Mouse (Mus musculus) urinary bladder, postnatal 4 days (tissue): ENCODE data around the gene Pgm2l1.

Experiments
- DNase-seq, 2 experiments: peaks; one replicate each; pipeline ENCODE4 v3.0.0; 2021 to 2022; ENCODE audit warnings: low spot score in 2 of 2

The Pgm2l1 gene

GRCm38 (mm10) chr7:100227158-100227875 is at the start of gene Pgm2l1:
Pgm2l1 (plus strand) TSS chr7:100227394.
- DNase-seq = peak; percentile 90 to 96

DNA sequence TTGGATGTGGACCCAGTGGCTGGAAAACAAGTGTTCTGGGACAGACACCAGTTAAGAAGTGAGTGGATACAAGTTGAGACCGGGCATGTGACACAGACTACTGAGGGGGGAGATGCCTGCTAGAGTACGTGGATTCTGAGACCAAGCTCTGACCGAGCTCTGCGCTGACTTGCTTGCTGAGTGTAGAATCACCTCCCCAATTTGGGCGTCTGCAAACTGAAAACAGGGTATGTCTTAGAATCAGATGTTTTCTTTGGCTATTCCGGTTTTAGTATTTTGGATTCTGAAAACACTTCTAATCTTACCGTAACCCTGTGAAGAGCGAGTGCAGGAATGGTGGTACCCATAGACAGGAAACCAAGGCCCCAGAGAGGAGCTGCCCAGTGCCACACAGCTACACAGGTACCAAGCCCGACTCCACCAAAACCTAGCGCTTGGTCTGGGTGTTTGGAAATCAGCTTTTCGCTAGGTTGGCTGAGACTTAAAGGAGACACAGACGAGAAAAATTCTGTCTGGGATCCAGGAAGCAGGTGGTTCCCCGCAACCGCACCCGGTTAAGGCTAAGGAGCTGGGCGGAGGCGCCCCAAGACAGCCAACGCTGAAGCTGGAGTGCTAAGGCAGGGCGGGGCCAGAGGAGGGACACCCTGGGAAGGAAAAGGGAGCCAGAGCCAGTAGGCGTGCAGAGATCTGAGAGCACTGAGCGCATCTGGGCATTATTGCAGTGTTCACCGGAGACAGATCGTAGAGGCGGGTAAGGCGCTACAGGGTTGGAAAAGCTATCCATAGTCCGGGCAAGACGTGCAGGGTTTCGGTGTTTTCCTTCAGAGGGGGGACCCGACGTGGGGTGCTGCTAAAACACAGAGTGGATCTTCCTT is 48.9 kb upstream of the Pgm2l1 start:
- peak; percentile 41 to 65 for DNase-seq

DNA sequence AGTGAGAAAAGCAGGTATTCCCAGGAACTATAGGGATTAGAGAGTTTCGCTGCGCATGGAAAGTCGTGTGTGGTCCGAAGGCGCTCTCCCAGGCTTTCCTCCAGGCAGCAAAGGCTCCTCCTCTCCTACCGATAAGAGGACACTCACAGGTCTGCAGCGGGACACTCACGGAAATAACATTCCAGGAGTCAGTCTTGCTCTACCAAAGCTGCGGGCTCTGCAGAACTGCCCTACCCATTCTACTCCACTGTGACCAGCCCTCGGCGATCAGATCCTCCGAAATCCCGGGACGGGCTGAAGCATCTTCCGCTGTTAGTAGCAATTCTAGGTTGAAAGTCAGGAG is 48.3 kb upstream of the Pgm2l1 start:
- no peak for DNase-seq

GRCm38 (mm10) chr7:100179394-100179793 is 47.8 kb upstream of the Pgm2l1 start:
- DNase-seq = no peak

DNA sequence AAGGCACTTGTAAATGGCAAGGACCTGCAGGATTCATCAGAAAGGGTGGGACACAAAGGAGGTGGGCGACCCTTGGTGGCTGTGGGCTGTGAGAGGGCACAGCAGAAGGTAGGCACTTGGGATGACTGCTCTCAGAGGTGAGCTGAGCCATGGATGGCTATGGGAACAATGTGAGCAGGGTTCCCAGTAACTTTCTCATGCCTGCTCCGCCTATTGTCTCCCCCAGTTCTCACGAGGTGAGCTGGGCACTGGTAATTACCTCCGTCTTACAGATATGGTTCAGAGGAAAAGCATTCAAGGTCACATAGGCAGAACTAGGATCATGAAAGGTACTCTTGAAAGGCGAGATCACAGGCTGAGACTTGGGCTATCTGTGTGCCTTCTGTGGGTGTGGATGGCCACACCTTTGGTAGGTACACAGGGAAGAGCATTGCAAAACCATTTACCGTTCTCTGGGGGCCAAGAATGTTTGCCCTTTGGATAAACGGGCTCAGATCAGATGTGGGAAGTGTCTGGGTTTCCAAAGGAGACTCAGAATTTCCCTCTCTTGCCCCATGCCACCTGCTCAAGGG is 47.3 kb upstream of the Pgm2l1 start:
- no peak for DNase-seq

- DNase-seq = no peak
Observed at GRCm38 (mm10) chr7:100181176-100181575, 46.0 kb upstream of the Pgm2l1 start.

DNA sequence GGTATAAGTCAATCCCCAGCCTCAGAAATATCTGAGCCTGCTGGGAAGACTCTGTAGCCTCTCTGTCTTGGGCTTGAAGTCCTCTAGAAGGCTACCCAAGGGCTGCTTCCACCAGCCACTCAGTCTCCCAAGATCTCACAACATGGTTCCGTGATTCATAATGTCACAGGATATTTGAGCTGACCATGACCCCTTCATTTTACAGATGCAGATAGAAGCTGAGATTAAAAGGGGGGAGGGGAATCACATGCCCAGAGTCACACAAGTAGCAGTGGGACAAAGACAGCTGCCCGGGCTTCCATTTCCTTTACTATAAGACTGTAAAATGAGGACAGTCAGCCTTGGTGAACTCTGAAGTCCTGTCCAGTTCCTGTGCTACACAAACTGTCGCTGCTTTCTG is 45.6 kb upstream of the Pgm2l1 start:
- no peak for DNase-seq

GRCm38 (mm10) chr7:100182388-100182787 is 44.8 kb upstream of the Pgm2l1 start:
- no peak for DNase-seq

GRCm38 (mm10) chr7:100187601-100188000 is 39.6 kb upstream of the Pgm2l1 start:
- no peak for DNase-seq

DNA sequence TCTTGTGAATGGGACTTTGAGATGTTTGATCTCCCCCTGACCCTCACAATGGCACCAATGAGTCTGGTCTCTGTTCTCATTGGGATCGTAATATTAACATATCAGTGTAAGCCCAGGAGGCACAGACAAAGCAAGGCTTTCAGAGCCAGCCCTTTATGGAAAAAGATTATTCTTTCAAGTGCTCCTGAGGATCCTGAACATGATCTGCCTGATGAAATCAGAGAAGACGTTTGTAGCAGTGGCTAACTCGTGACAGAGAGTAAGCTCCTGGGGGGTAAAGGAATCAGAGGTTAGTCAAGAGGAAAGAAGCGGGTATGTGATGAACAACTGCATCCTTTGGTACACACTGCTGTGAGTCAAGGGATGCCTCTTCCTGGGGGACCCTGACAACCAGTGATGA is 37.0 kb upstream of the Pgm2l1 start:
- no peak for DNase-seq

DNA sequence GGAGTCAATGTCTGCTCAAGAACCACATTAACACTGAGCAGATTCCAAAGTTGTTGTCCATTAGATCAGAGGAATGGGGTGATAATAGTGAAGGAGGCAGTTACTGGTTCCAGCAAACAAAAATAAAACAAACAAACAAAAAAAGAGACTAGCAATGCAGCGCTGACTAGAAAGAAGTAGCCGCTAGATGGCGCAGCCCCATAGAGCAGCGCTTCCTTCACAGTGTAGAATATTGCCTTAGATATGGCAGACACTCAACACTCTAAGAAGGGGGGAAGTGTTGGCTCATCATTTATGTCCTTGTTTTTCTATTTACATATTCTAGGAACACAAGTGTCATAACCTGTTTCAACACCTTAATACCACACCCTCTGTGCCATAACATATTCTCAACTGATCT is 36.4 kb upstream of the Pgm2l1 start:
- peak in 1 of 2 experiments; percentile 73 for DNase-seq

DNA sequence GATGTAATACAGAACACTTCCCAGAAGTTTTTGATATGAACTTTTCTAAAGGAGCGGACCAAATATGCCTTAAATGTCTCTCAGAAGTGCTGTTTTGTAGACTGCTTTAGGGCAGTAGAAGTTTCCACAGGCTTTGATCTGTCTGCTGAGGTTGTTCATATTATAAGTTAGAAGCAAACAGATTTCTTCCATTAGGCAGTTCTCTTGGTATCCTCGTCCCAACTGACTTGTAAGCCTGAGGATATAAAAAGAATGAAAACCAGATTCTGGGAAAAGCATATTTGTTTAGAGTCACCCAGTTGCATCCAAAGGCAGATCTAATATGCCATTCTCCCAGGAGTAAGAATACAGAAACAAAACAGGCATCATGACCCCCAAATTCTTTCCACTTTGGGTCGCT is 26.0 kb upstream of the Pgm2l1 start:
- DNase-seq = no peak

DNA sequence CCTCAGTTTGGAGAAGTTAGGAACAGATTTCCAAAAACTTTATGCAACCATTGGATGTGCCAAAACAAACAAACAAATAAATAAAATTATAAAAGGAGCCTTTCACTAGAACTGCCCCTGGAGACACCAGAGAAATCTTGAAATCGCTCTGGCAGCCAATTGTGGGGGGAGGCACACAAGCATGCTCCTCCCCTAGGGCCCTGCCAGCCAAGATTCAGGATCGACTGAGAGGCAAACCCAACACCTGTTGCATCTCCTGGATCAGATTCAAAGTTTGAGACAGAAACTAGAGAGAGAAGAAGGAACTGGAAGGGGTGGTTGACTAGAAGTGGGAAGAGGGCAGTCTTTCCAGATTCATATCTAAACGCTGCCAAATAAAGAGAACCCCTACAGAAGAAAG is 23.6 kb upstream of the Pgm2l1 start:
- no peak for DNase-seq

GRCm38 (mm10) chr7:100204871-100205270 is 22.3 kb upstream of the Pgm2l1 start:
- no peak for DNase-seq

DNA sequence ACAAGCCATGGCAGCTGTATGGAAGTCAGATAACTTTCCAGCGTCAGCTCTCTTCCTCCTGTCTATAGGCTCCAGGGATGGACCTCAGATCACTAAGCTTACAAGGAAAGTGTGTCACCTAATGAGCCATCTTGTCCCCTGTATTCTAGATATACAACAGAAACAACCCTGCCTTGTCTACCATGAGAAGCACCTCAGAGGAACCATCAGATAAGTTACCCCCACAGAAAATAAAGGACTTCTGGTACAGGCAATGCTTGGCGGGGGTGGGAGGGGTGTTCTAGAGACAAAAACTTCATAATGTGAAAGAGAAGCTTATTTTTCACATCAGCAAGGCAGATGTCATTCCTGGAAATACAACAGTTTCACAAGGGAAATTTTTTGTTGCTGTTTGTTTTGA is 21.1 kb upstream of the Pgm2l1 start:
- no peak for DNase-seq

DNA sequence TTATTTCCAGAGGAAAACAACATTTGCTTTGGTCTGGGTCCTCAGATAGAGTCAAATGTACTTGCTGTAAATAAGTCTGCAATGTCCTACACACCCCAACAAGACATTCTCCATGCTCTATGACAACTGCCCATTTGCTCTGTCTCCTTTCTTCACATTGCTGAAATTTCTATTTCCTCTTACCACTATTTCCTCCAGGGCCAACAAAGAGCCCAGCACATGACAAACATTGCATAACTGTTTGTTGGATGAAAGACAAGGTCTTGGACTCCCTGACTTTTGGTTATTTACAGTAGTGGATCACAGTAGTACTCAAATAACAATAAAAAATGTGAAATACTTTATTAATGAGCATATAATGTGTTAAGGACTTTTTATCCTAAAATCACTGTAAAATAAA is 19.3 kb upstream of the Pgm2l1 start:
- no peak for DNase-seq

DNA sequence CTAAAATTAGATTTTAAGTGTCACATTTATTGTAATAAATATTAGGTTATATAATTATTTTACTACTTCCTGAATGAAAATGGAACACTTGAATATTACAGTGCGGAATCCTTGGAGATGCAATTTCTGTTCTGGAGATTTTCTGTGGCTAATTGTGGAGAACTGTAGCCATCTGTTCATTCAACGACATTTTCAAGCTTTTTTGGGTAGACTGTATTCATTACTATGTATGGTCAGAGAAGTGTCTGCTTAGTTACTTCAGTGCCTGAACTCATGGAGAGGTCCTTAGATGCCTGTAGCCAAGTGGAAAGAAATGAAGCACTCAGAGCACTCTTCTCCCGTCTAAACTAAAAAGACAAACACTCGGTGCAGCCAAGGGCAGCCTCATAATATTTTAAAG is 12.9 kb upstream of the Pgm2l1 start:
- DNase-seq = no peak

GRCm38 (mm10) chr7:100215116-100215732 is 12.0 kb upstream of the Pgm2l1 start:
- no peak for DNase-seq

- DNase-seq = no peak
Observed at GRCm38 (mm10) chr7:100215976-100216375, 11.2 kb upstream of the Pgm2l1 start.

- no peak for DNase-seq
Observed at GRCm38 (mm10) chr7:100216601-100217565, 10.3 kb upstream of the Pgm2l1 start.

DNA sequence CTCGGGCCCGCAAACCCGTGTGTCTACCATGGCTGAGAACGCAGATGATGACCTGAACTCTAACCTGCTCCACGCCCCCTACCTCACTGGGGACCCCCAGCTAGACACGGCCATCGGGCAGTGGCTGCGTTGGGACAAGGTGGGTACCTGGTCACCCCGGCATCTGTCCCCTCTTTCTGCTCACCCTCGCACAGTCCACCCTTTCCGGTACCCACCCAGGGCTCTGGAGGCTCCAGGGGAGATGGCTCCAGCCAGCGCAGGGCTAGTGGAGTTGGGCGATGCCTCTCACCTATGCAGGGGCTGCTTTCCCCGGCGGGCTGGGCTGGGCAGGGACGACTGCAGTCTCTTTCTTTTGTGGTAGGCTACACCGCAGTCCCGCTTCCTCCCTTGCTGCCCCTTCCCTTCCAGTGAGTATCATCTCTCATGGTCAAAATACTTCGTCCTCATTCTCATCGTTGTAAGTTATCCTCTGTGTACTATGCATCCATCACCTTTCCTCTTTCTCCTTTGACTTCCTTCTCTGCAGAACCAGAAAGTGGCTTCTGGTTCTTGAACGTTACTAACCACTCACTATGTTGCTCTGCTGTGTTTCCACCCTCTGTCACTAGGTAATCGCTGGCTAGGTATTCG is 817 bp downstream of the Pgm2l1 start:
- peak in 1 of 2 experiments; percentile 21 for DNase-seq
